Mouse (Mus musculus): Measurements from ENCODE around the gene Atp1b2. TPM values are rescaled to one million over a fixed set of nuclear protein-coding genes. Genes with fewer than 3 reads are reported as not detected.
A peak's percentile ranks its signal among the peaks of the same experiment; 100 is the strongest.

Gene Atp1b2
- total and polyA plus RNA-seq, 2 experiments from 2014 or later = 15.1 to 23.7 TPM

- no peaks in the 10 kb centered on the region for H3K9me3 ChIP-seq (replicated peaks; ENCODE audit: control insufficient read depth, low read length)
- ATAC-seq (ENCODE audit: insufficient read depth, low read depth) (no peak), DNase-seq (ENCODE audit: low spot score) (no peak)
- 5% methylated on average over 6 of the region's 6 CpGs for WGBS
- H3K27ac ChIP-seq (ENCODE audit: low read depth) = peak overlapping the region; percentile 97
- no peaks in the 10 kb centered on the region for H3K27me3 ChIP-seq (ENCODE audit: control insufficient read depth, insufficient read depth, low read length)
- H3K9ac ChIP-seq (replicated peaks; ENCODE audit: low read depth, low read length) = peak overlapping the region; percentile 85
- TF ChIP-seq EP300 (IDR thresholded peaks at IDR 0.05; ENCODE audit: low read depth) = no peak
- no peak for TF ChIP-seq CTCF (IDR thresholded peaks at IDR 0.05; ENCODE audit: low read depth)
- H3K4me1 ChIP-seq (ENCODE audit: control insufficient read depth, insufficient read depth) = 0 out of 2 replicates have a peak, but pooled peaks cover 12% of the 10 kb centered on the region
- H3K4me2 ChIP-seq (ENCODE audit: low read depth, low read length) = peak overlapping the region; percentile 85
- peaks cover 25% of the 10 kb centered on the region; the same call in 1 of the 2 replicates for H3K36me3 ChIP-seq (replicated peaks; ENCODE audit: control insufficient read depth, insufficient read depth, low read length)
- H3K4me3 ChIP-seq (ENCODE audit: low read depth, low read length) = peak overlapping the region; percentile 69
Measured at GRCm38 (mm10) chr11:69558756-69559155, 47.0 kb downstream of the Atp1b2 start.

GRCm38 (mm10) chr11:69557381-69557958 lies 48.3 kb downstream of the Atp1b2 start:
- WGBS = 56% methylated on average over 14 of the region's 14 CpGs
- no peak overlapping the region for H3K4me2 ChIP-seq (ENCODE audit: low read depth, low read length)
- TF ChIP-seq CTCF (IDR thresholded peaks at IDR 0.05; ENCODE audit: low read depth) (no peak), EP300 (IDR thresholded peaks at IDR 0.05; ENCODE audit: low read depth) (no peak)
- H3K4me3 ChIP-seq (ENCODE audit: low read depth, low read length) = no peak overlapping the region
- H3K4me1 ChIP-seq (ENCODE audit: control insufficient read depth, insufficient read depth) = 0 out of 2 replicates have a peak, but pooled peaks cover 12% of the 10 kb centered on the region
- ATAC-seq (ENCODE audit: insufficient read depth, low read depth) (no peak), DNase-seq (ENCODE audit: low spot score) (no peak)
- no peak overlapping the region for H3K27ac ChIP-seq (ENCODE audit: low read depth)
- H3K9me3 ChIP-seq (replicated peaks; ENCODE audit: control insufficient read depth, low read length) = no peaks in the 10 kb centered on the region
- peaks cover 20% of the 10 kb centered on the region; the same call in 1 of the 2 replicates for H3K36me3 ChIP-seq (replicated peaks; ENCODE audit: control insufficient read depth, insufficient read depth, low read length)
- H3K27me3 ChIP-seq (ENCODE audit: control insufficient read depth, insufficient read depth, low read length) = no peaks in the 10 kb centered on the region
- H3K9ac ChIP-seq (replicated peaks; ENCODE audit: low read depth, low read length) = no peak overlapping the region

DNA sequence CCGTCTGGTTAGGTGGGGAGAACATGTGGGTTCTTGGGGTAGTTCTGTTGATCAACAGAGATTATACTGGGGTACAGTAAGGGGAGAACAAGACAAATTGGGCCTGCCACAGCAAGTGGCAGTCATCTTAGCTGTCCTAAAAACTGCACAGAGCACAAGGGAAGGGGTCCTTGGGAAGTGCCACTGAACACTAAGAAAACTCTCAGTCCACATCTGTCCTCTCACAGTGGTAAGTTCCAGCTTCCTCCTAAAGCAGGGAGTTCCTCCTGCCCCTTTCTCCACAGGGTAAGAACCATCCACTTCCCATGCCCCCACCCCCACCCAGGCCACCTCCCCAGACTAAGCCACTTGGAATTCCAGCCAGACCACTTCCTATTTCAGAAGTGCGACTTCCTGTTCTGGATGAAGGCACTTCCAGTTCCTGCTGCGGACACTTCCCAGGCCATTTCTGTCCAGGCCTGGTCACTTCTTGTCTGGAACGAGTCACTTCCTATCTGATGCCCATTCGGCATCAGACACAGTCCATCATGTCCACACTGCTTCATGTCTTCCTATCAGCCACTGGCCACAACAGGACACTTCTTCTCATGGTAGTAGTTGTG lies 51.1 kb downstream of the Atp1b2 start:
- no peaks in the 10 kb centered on the region for H3K9me3 ChIP-seq (replicated peaks; ENCODE audit: control insufficient read depth, low read length)
- H3K9ac ChIP-seq (replicated peaks; ENCODE audit: low read depth, low read length) = no peak overlapping the region
- H3K27ac ChIP-seq (ENCODE audit: low read depth) = no peak overlapping the region
- no peaks in the 10 kb centered on the region for H3K4me1 ChIP-seq (ENCODE audit: control insufficient read depth, insufficient read depth)
- H3K4me2 ChIP-seq (ENCODE audit: low read depth, low read length) = no peak overlapping the region
- peaks cover 11% of the 10 kb centered on the region; the same call in 1 of the 2 replicates for H3K36me3 ChIP-seq (replicated peaks; ENCODE audit: control insufficient read depth, insufficient read depth, low read length)
- DNase-seq (ENCODE audit: low spot score) (no peak), ATAC-seq (ENCODE audit: insufficient read depth, low read depth) (no peak)
- WGBS = 61% methylated on average over 5 of the region's 5 CpGs
- no peaks in the 10 kb centered on the region for H3K27me3 ChIP-seq (ENCODE audit: control insufficient read depth, insufficient read depth, low read length)
- no peak for TF ChIP-seq EP300 (IDR thresholded peaks at IDR 0.05; ENCODE audit: low read depth)
- no peak for TF ChIP-seq CTCF (IDR thresholded peaks at IDR 0.05; ENCODE audit: low read depth)
- no peak overlapping the region for H3K4me3 ChIP-seq (ENCODE audit: low read depth, low read length)

DNA sequence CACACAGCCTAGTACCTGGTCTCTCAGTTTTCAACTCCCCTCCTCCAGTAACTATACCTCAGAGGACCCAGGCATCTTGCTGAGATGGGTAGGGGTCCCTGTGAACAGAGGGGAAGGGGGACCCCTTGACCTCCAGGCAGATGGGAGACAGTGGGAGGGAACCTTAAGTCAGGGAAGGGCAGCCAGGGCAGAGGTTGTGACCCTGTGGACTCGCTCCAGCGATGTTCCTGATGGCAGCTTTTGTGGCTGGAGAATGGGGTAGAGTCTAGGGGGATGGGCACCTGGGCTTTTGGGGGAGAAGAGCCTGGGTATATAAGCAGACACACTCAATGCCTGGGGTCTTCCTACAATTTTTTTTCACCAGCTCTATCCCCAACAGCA lies 52.4 kb downstream of the Atp1b2 start:
- TF ChIP-seq EP300 (IDR thresholded peaks at IDR 0.05; ENCODE audit: low read depth) (no peak), CTCF (IDR thresholded peaks at IDR 0.05; ENCODE audit: low read depth) (no peak)
- no peaks in the 10 kb centered on the region for H3K9me3 ChIP-seq (replicated peaks; ENCODE audit: control insufficient read depth, low read length)
- no peaks in the 10 kb centered on the region for H3K27me3 ChIP-seq (ENCODE audit: control insufficient read depth, insufficient read depth, low read length)
- H3K36me3 ChIP-seq (replicated peaks; ENCODE audit: control insufficient read depth, insufficient read depth, low read length) = peaks cover 11% of the 10 kb centered on the region; the same call in 1 of the 2 replicates
- ATAC-seq (ENCODE audit: insufficient read depth, low read depth) (no peak), DNase-seq (ENCODE audit: low spot score) (no peak)
- no peak overlapping the region for H3K27ac ChIP-seq (ENCODE audit: low read depth)
- no peaks in the 10 kb centered on the region for H3K4me1 ChIP-seq (ENCODE audit: control insufficient read depth, insufficient read depth)
- no peak overlapping the region for H3K9ac ChIP-seq (replicated peaks; ENCODE audit: low read depth, low read length)
- H3K4me2 ChIP-seq (ENCODE audit: low read depth, low read length) = no peak overlapping the region
- 22% methylated on average over 2 of the region's 2 CpGs for WGBS
- no peak overlapping the region for H3K4me3 ChIP-seq (ENCODE audit: low read depth, low read length)

DNA sequence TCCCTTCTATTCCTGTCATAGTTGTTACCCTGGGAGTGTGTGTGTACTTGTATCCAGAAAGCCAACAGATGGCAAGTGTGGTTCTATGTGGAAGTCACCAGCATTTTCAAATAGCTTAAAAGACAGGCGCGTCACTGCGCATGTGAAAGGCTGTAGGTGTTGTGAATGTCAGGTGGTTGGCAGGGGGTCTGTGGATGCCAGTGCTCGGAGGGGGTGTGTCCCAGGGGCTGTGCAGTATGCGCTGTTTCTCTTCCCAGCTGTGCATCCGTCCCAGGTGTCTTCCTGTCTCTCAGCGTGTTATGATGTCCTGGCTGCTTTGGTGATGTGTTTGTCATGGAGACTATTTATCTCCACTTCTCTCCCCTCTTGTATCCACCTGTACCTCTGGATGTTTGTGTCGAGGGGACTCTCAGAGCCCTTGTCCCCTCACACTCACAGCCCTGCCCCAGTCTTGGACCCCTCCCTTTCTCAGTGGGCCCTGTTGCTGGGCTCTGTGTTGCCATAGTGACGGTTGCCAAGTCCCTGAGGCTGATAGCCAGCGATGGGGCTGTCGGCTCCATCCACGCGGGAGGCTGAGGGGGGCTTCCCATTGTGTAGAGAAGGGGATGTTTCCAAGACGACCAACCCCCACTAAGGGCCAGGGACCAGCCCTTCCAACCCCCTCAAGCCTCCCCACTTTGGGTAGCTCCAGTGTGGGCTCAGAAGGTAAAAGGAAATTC lies 53.0 kb downstream of the Atp1b2 start:
- no peak for ATAC-seq (ENCODE audit: insufficient read depth, low read depth)
- TF ChIP-seq CTCF (IDR thresholded peaks at IDR 0.05; ENCODE audit: low read depth) (no peak), EP300 (IDR thresholded peaks at IDR 0.05; ENCODE audit: low read depth) (no peak)
- Histone ChIP-seq H3K9me3 (replicated peaks; ENCODE audit: control insufficient read depth, low read length) (no peaks in the 10 kb centered on the region), H3K4me3 (ENCODE audit: low read depth, low read length) (no peak overlapping the region), H3K36me3 (replicated peaks; ENCODE audit: control insufficient read depth, insufficient read depth, low read length) (peaks cover 11% of the 10 kb centered on the region; the same call in 1 of the 2 replicates), H3K27ac (ENCODE audit: low read depth) (no peak overlapping the region), H3K4me2 (ENCODE audit: low read depth, low read length) (no peak overlapping the region), H3K9ac (replicated peaks; ENCODE audit: low read depth, low read length) (no peak overlapping the region), H3K27me3 (ENCODE audit: control insufficient read depth, insufficient read depth, low read length) (no peaks in the 10 kb centered on the region), H3K4me1 (ENCODE audit: control insufficient read depth, insufficient read depth) (no peaks in the 10 kb centered on the region)
- 31% methylated on average over 14 of the region's 14 CpGs for WGBS
- DNase-seq (ENCODE audit: low spot score) = no peak
